Mouse (Mus musculus): ENCODE measurements at regions not wholly inside any gene's neighbourhood (a gene's known extent, or its start where the extent isn't known, plus 50 kb on each side); places are given as distances from the start of the nearest gene placed in this dataset.

GRCm38 (mm10) chr4:81788636-81789035 is 346.0 kb upstream of the Mpdz start:
- no peaks in the 10 kb centered on the region for H3K4me1 ChIP-seq (ENCODE audit: control insufficient read depth in 1 of 2, insufficient read depth in 2 of 2, low read length in 2 of 2)
- no peak overlapping the region for H3K27ac ChIP-seq (ENCODE audit: control insufficient read depth, low read depth, low read length)
- H3K9ac ChIP-seq (ENCODE audit: control insufficient read depth, low read depth, low read length, poor library complexity, severe bottlenecking), result no peak overlapping the region
- TF ChIP-seq ZMIZ1 (IDR thresholded peaks at IDR 0.05; ENCODE audit: low read depth, low read length) (no peak), KAT2A (conservative IDR thresholded peaks at IDR 0.05; ENCODE audit: low read depth, low read length) (no peak)
- H3K9me3 ChIP-seq (replicated peaks; ENCODE audit: insufficient read depth, low read length), result no peaks in the 10 kb centered on the region
- H3K4me3 ChIP-seq (ENCODE audit: control insufficient read depth in 1 of 2, insufficient read depth in 1 of 2, low read depth in 2 of 2, low read length in 2 of 2), result no peak overlapping the region
- DNase-seq (ENCODE audit: low read depth, low spot score), result no peak
- H3K36me3 ChIP-seq (ENCODE audit: control insufficient read depth in 1 of 2, insufficient read depth in 2 of 2, low read length in 2 of 2), result no peaks in the 10 kb centered on the region
- H3K79me2 ChIP-seq (ENCODE audit: control insufficient read depth, insufficient read depth, low read length, poor library complexity), result no peaks in the 10 kb centered on the region
- no peaks in the 10 kb centered on the region for H3K27me3 ChIP-seq (ENCODE audit: control insufficient read depth in 1 of 2, insufficient read depth in 2 of 2, low read length in 2 of 2)

DNA sequence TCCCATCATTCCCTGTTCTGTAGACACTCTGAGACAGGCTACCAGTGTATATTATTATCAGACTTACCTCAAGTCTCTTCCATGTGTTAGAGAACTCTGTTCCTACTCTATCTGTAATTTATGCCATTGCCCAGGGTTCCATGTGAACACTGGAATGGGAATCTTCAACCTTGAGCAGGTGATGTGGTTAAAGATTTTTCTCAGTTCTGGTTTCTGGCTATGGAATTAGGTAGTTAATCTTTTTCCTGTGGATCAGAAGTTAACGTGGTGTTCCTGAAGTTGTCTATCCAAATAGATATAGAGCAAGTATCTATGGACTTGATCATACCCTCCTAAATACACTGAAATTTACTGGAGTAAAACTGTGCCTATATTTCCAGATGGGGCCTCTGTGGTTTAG is 339.4 kb upstream of the Mpdz start:
- DNase-seq (ENCODE audit: low read depth, low spot score), result no peak
- Histone ChIP-seq H3K79me2 (ENCODE audit: control insufficient read depth, insufficient read depth, low read length, poor library complexity) (no peaks in the 10 kb centered on the region), H3K36me3 (ENCODE audit: control insufficient read depth in 1 of 2, insufficient read depth in 2 of 2, low read length in 2 of 2) (no peaks in the 10 kb centered on the region), H3K27me3 (ENCODE audit: control insufficient read depth in 1 of 2, insufficient read depth in 2 of 2, low read length in 2 of 2) (no peaks in the 10 kb centered on the region), H3K9me3 (replicated peaks; ENCODE audit: insufficient read depth, low read length) (no peaks in the 10 kb centered on the region), H3K9ac (ENCODE audit: control insufficient read depth, low read depth, low read length, poor library complexity, severe bottlenecking) (no peak overlapping the region), H3K4me3 (ENCODE audit: control insufficient read depth in 1 of 2, insufficient read depth in 1 of 2, low read depth in 2 of 2, low read length in 2 of 2) (no peak overlapping the region), H3K27ac (ENCODE audit: control insufficient read depth, low read depth, low read length) (no peak overlapping the region), H3K4me1 (ENCODE audit: control insufficient read depth in 1 of 2, insufficient read depth in 2 of 2, low read length in 2 of 2) (no peaks in the 10 kb centered on the region)
- TF ChIP-seq CHD2 (IDR thresholded peaks at IDR 0.05; ENCODE audit: low read length) (no peak), UBTF (IDR thresholded peaks at IDR 0.05; ENCODE audit: borderline replicate concordance, insufficient read depth, low read depth, low read length) (no peak), ZMIZ1 (IDR thresholded peaks at IDR 0.05; ENCODE audit: low read depth, low read length) (no peak), BHLHE40 (IDR thresholded peaks at IDR 0.05; ENCODE audit: borderline replicate concordance, low read depth, low read length) (no peak)

DNA sequence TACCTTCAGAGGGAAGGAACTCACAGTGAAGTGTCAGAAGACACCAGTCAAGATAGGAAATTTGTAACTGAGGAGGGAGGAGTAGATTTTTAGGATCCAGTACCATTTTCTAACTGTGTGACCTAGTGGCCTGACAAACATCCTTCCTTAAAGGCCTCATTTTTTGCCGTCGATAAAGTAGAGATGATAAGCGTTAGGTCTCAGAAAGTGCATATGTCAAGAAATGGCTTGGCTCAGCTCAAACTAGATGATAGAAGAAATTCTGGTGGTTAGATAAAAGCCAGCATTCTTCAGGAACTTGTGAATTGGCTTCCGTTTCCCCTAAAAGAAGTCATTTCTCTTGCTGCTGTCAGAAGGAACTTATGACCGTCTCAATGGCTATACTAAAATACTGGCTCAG is 324.1 kb upstream of the Mpdz start:
- H3K27ac ChIP-seq (ENCODE audit: control insufficient read depth, low read depth, low read length), result no peak overlapping the region
- no peaks in the 10 kb centered on the region for H3K4me1 ChIP-seq (ENCODE audit: control insufficient read depth in 1 of 2, insufficient read depth in 2 of 2, low read length in 2 of 2)
- no peak overlapping the region for H3K4me3 ChIP-seq (ENCODE audit: control insufficient read depth in 1 of 2, insufficient read depth in 1 of 2, low read depth in 2 of 2, low read length in 2 of 2)
- H3K27me3 ChIP-seq (ENCODE audit: control insufficient read depth in 1 of 2, insufficient read depth in 2 of 2, low read length in 2 of 2), result no peaks in the 10 kb centered on the region
- no peak overlapping the region for H3K9ac ChIP-seq (ENCODE audit: control insufficient read depth, low read depth, low read length, poor library complexity, severe bottlenecking)
- TF ChIP-seq NELFE (IDR thresholded peaks at IDR 0.05; ENCODE audit: low read depth, low read length) (no peak), ELF1 (IDR thresholded peaks at IDR 0.05; ENCODE audit: low read depth, low read length) (no peak), SIN3A (IDR thresholded peaks at IDR 0.05; ENCODE audit: low read length) (no peak), ZKSCAN1 (IDR thresholded peaks at IDR 0.05; ENCODE audit: low read depth, low read length) (no peak), POLR2AphosphoS2 (IDR thresholded peaks at IDR 0.05; ENCODE audit: low read length) (no peak), USF2 (IDR thresholded peaks at IDR 0.05; ENCODE audit: borderline replicate concordance in 1 of 2, insufficient read depth in 1 of 2, low read depth in 1 of 2, low read length in 2 of 2) (no peak), TCF12 (IDR thresholded peaks at IDR 0.05; ENCODE audit: low read depth, low read length) (no peak), GATA1 (IDR thresholded peaks at IDR 0.05; ENCODE audit: low read depth, low read length) (no peak), ZMIZ1 (IDR thresholded peaks at IDR 0.05; ENCODE audit: low read depth, low read length) (no peak), BHLHE40 (IDR thresholded peaks at IDR 0.05; ENCODE audit: borderline replicate concordance, low read depth, low read length) (no peak), MAFK (IDR thresholded peaks at IDR 0.05; ENCODE audit: borderline replicate concordance, low read depth, low read length) (no peak), RCOR1 (IDR thresholded peaks at IDR 0.05; ENCODE audit: low read depth, low read length) (no peak), MYC (IDR thresholded peaks at IDR 0.05; ENCODE audit: low read depth, low read length) (no peak), EP300 (IDR thresholded peaks at IDR 0.05; ENCODE audit: low read depth in 1 of 2, low read length in 2 of 2) (no peak), TAL1 (IDR thresholded peaks at IDR 0.05; ENCODE audit: low read length) (no peak), KAT2A (conservative IDR thresholded peaks at IDR 0.05; ENCODE audit: low read depth, low read length) (no peak), POLR2AphosphoS5 (IDR thresholded peaks at IDR 0.05; ENCODE audit: borderline replicate concordance, low read depth, low read length) (no peak), CHD1 (IDR thresholded peaks at IDR 0.05; ENCODE audit: low read depth, low read length) (no peak), MAZ (IDR thresholded peaks at IDR 0.05; ENCODE audit: low read depth, low read length) (no peak), MAX (IDR thresholded peaks at IDR 0.05; ENCODE audit: low read length) (no peak)
- no peaks in the 10 kb centered on the region for H3K36me3 ChIP-seq (ENCODE audit: control insufficient read depth in 1 of 2, insufficient read depth in 2 of 2, low read length in 2 of 2)
- no peaks in the 10 kb centered on the region for H3K9me3 ChIP-seq (replicated peaks; ENCODE audit: insufficient read depth, low read length)
- H3K79me2 ChIP-seq (ENCODE audit: control insufficient read depth, insufficient read depth, low read length, poor library complexity), result no peaks in the 10 kb centered on the region
- no peak for DNase-seq (ENCODE audit: low read depth, low spot score)

Measured in MEL (cell line).